ENCODE assay signal across 8 mouse cellular contexts in the genomic region with DNA sequence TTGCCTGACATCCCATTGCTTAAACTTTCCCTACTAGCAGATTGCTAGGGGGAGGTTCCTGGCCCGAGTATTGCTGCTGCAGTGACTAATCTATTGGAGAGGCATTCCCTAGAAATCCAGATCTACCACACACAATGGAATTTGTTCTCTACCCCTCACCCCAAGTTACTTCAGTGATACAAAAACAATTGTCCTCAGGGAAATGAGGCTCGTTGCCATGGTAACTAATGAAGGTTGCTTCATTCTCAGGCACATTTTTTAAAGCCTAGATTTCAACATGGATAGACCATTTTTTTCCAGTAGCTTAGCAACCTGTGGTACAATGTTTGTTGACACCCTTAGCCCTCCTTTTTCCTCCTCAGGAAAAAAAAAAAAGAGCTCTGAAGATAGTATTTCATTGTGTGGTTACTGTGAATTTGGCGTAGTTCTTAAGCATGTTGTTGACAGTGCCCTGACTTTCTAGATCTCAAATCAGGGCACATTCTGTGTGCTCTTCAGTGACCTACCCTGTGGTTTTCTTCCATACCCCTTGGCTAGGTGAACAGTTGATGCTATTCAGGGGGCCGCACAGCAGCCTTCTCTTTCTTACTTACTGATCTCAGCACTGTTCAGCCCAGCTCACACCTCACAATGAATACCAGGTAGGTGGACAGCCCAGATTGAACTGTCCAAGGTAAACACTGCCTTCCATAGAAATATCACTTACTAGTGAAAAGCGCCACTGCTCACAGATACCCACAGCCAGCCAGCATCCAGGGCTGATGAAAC. TPM values are rescaled to one million over a fixed set of nuclear protein-coding genes. Genes with fewer than 3 reads are reported as not detected.
DNase-seq lines count a peak whose midpoint lies in the region; ATAC-seq and TF ChIP-seq lines count a peak whose summit lies in the region.
"Had no signal": no experiment of that assay in that cellular context is flagged by ENCODE, and none has a peak within 500 bp of the region (broad histone marks: within the 10 kb centered on the region; RNA-seq: fewer than 3 reads in every experiment).

No protein-coding gene starts in this region.

- DNase-seq in Patski (ENCODE audit: low read depth, low spot score): peak; percentile 94
- DNase-seq in heart, postnatal 36 days: peak; percentile 44 to 53
- peak; percentile 56 to 74 for DNase-seq in lung, adult 18-20 months
- DNase-seq in T-cell, adult 2 months (ENCODE audit: low spot score): no peak

- 38% methylated on average over 5 of the region's 5 CpGs for WGBS in forebrain, embryonic 12.5 days
- WGBS in neural tube, embryonic 15.5 days: 38% methylated on average over 5 of the region's 5 CpGs

- H3K79me2 ChIP-seq in C2C12 (ENCODE audit: control insufficient read depth, insufficient read depth): peaks cover 43% of the 10 kb centered on the region

- no peaks in the 10 kb centered on the region for H3K9me3 ChIP-seq in forebrain, embryonic 12.5 days
- no peaks in the 10 kb centered on the region for H3K9me3 ChIP-seq in neural tube, embryonic 15.5 days (replicated peaks)

- POLR2A ChIA-PET in Patski (lab: Charles Lee): no interaction called here

- no peaks in the 10 kb centered on the region for H3K27me3 ChIP-seq in C2C12 (ENCODE audit: control insufficient read depth, insufficient read depth, insufficient read length)
- no peaks in the 10 kb centered on the region for H3K27me3 ChIP-seq in Patski
- H3K27me3 ChIP-seq in forebrain, embryonic 12.5 days: no peaks in the 10 kb centered on the region
- H3K27me3 ChIP-seq in neural tube, embryonic 15.5 days (replicated peaks): no peaks in the 10 kb centered on the region

- no peak overlapping the region for H3K9ac ChIP-seq in forebrain, embryonic 12.5 days
- no peak overlapping the region for H3K9ac ChIP-seq in neural tube, embryonic 15.5 days (replicated peaks)

- H3K79me3 ChIP-seq in C2C12 (ENCODE audit: low read depth): peaks cover 1% of the 10 kb centered on the region

- peak; percentile 91 for ATAC-seq in Patski
- ATAC-seq in forebrain, embryonic 12.5 days (ENCODE audit: low FRiP score): peak; percentile 67
- ATAC-seq in neural tube, embryonic 15.5 days (ENCODE audit: low FRiP score): peak; percentile 80

- CTCF ChIA-PET in Patski (lab: Charles Lee): interaction anchor here (1.1 to 2.8 kb wide), 6 partner anchors 24 to 73 kb away, joined by 3 to 14 read pairs (median 7); no protein-coding TSS in a partner anchor

- intact Hi-C loops in heart, postnatal 36 days (cut with DNase I): loop anchor here (5.0 kb wide), 1 partner anchor 118 kb away; a partner anchor contains a TSS

- no peak overlapping the region for H3ac ChIP-seq in C2C12 (ENCODE audit: control insufficient read depth, insufficient read length, low read depth)

- no peak overlapping the region for H3K4me3 ChIP-seq in C2C12 (ENCODE audit: insufficient read depth, poor library complexity, severe bottlenecking)
- H3K4me3 ChIP-seq in forebrain, embryonic 12.5 days (replicated peaks): no peak overlapping the region
- H3K4me3 ChIP-seq in neural tube, embryonic 15.5 days (replicated peaks): no peak overlapping the region
- H3K4me3 ChIP-seq: erythroblast, embryonic 14.5 days had no signal

- TF ChIP-seq CTCF in C2C12 (IDR thresholded peaks at IDR 0.05; ENCODE audit: control insufficient read depth, insufficient read depth, insufficient read length) (no peak), Patski (IDR thresholded peaks at IDR 0.05) (no peak)

- in situ Hi-C loops in Patski (cut with MboI; ENCODE audit: low pct_unique_long_range_greater_than_20kb): loop anchor here (5.0 kb wide), 1 partner anchor 57 kb away; no protein-coding TSS in a partner anchor

- peak overlapping the region; percentile 80 for H3K27ac ChIP-seq in forebrain, embryonic 12.5 days
- peak overlapping the region; percentile 84 for H3K27ac ChIP-seq in neural tube, embryonic 15.5 days (replicated peaks)

- peaks cover 42% of the 10 kb centered on the region for H3K4me1 ChIP-seq in forebrain, embryonic 12.5 days
- H3K4me1 ChIP-seq in neural tube, embryonic 15.5 days: peaks cover 34% of the 10 kb centered on the region

- H3K4me2 ChIP-seq in forebrain, embryonic 12.5 days: peak overlapping the region; percentile 26
- peak overlapping the region; percentile 23 for H3K4me2 ChIP-seq in neural tube, embryonic 15.5 days

- no peaks in the 10 kb centered on the region for H3K36me3 ChIP-seq in C2C12 (ENCODE audit: control insufficient read depth, insufficient read depth)
- no peaks in the 10 kb centered on the region for H3K36me3 ChIP-seq in forebrain, embryonic 12.5 days (replicated peaks)
- no peaks in the 10 kb centered on the region for H3K36me3 ChIP-seq in neural tube, embryonic 15.5 days

TF ChIP-seq in C2C12, 6 proteins besides CTCF, POLR2A, EP300 and RAD21:
- TF ChIP-seq CEBPB (IDR thresholded peaks at IDR 0.05; ENCODE audit: low read depth): peak; percentile 92
- TF ChIP-seq MYOG (IDR thresholded peaks at IDR 0.05; ENCODE audit: control insufficient read depth, extremely low read depth, insufficient read length): no peak
TF ChIP-seq in C2C12: peak in this region for 1.

RNA-seq across cellular contexts. Expression of a gene that starts 42.8 kb away (rescaled TPM):
- polyA plus RNA-seq in C2C12 (2012; fragmentation: generic; extraction: Trizol) (4.8 TPM), Patski (2021) (9.4 TPM)
- 15.1 and 15.3 TPM in 2 replicates for polyA plus RNA-seq in forebrain, embryonic 12.5 days (2016; fragmentation: Nextera tagmentation; extraction: Ambion mirVana)
- total RNA-seq in heart, postnatal 36 days (2021): 1 to 10 TPM; 6.6 to 7.9 TPM
- 7.0 and 7.4 TPM in 2 replicates for polyA plus RNA-seq in neural tube, embryonic 15.5 days (2015; fragmentation: Nextera tagmentation; extraction: Ambion mirVana)
